Mouse (Mus musculus) spleen, postnatal 36 days (tissue): ENCODE results near the gene Lingo2.

Source experiments
- DNase-seq, 2 experiments: peaks; one replicate each; pipeline ENCODE4 v3.0.0; 2022; ENCODE audit warnings: low spot score in 2 of 2, mixed read lengths in 1 of 2

Gene Lingo2

GRCm38 (mm10) chr4:36951150-36951954 is at the start of gene Lingo2:
TSS of gene Lingo2 (minus strand) at chr4:36951747.
- DNase-seq = no peak

GRCm38 (mm10) chr4:36973358-36973757 is 21.8 kb upstream of the Lingo2 start:
- DNase-seq = no peak

DNA sequence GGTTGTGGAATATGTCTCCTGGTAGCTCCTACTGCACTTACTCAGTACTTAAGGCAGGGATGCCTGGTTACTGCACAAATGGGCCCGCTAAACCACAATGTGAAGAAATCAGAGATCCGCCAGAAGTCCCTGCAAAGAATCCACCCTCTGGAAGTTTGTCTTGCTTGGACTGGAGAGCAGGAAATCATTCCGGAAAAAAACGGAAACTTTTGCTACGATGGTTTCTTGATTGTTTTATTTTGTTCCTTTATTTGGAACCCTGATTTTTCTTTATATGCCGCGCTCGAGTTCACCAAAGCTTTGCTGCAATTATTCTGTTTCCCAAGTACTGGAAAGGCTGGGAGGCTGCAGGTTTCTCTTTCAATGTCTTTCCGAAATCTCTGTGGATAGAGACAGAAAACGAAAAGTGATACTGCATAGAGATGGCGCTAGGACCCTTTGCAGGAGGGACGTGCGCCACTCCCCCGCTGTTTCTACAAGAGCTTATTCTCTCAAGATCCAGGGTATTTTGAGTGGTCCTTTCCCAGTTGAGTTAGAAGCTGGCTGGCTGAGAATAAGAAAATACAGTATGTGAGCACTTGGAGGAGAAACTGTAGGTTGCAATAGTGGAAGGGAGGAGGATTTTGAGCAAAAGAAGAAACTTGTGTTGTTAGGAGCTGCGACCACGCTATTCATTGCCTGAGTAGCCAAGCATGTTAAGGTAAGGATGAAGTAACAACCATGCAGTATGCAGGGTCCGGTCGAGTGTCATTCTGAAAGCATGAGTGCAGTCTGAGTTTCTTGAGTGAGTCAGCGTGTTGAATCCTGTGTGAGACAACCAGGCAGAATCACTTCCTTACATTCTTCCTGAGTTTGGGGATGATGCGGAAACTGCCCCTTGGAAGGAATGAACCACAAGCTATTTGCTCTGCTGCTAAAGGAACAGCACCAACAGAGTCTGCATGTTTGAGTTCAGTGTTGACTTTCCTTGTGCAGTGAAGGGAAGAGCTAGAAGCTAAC is 1.2 kb upstream of the Lingo2 start:
- DNase-seq = no peak

DNA sequence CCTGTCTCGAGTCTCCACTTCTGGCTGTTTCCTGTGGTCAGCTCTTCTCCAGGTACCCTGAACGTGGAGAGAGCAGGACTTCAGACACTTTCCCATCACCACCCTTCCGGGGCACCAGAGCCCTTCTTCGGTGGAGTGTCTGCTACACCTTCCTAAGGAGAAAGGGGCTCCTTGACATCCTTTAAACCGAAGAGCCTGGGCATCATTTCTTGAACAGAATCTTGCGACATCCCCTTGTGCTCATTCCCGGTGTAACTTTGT is 338 bp upstream of the Lingo2 start:
- DNase-seq = no peak

DNA sequence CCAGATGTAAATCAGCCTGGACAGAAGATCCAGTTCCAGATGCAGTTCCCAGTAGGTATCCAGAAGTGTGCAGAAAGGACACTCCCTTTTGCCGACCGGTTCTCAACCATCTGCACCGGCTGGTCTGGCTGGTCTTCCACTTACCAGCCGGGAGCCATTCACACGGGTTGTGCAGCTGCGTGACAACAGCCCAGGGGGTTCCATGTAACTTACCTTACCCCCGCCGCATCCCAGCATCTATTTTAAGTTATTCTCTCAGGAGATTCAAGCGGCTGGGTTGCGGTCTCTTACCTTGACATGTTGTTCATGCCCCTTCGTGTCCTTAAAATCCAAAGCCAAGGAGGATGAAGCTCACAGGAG is 777 bp downstream of the Lingo2 start:
- DNase-seq = no peak

GRCm38 (mm10) chr4:36950021-36950751 is 1.4 kb downstream of the Lingo2 start:
- no peak for DNase-seq

GRCm38 (mm10) chr4:36890810-36891209 is 60.7 kb downstream of the Lingo2 start:
- no peak for DNase-seq

DNA sequence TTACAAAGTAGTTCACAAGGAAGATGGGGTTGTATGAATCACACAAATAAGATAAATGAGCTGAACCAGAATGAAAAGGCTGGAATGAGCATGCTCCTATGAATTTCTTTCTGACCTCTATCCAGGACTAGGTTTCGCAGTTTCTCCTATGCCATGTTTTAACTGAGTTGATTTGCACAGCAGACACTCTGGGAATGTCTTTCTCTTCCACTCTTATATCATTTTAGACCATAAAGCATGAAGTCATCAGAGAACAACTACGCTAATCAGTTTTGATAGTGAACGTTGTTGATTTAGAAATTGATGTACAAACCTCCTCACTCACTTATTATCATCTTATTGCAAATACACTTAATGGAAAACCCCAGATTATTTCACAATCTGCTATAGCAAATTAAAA is 61.2 kb downstream of the Lingo2 start:
- DNase-seq = no peak

DNA sequence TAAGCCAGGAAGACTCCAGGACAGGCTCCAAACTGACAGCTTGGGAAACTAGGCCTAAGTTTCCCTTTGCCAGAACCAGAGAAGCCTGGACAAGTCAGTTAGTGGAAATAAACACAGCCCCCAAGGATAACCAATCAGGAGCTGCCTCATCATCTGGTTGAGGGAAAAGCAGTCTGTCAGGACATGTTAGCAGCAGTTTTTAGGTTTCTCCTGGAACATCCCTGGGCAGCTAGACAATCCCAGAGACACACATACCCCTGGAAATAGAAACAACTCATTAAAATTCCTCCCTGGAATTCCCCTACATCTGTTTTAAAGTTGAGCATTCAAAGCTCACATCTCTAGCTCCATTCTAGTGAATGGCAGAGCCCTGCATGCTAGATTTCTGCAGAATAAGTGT is 76.8 kb downstream of the Lingo2 start:
- DNase-seq = no peak

- no peak for DNase-seq
Measured at GRCm38 (mm10) chr4:36824982-36825381, 126.6 kb downstream of the Lingo2 start.

DNA sequence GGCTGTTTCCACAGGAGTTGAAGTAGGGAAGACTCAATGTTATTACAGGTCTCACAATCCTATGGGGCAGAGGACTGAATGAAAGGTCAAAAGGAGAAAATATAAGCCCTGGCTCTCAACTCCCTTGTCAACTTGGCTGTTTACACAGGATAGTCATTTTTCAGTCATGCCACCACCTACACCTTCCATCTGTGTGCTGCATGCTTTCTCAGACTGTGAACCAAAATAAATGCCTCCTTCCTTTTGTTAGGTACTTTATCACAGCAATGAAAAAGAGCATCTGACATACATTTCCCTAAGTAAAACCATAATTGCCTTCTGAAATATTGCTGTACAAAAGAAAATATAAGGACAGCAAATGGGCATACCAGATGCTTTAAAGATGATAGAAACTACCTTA is 129.6 kb downstream of the Lingo2 start:
- DNase-seq = no peak

GRCm38 (mm10) chr4:36775088-36775487 is 176.5 kb downstream of the Lingo2 start:
- no peak for DNase-seq

GRCm38 (mm10) chr4:36730691-36731090 is 220.9 kb downstream of the Lingo2 start:
- no peak for DNase-seq

GRCm38 (mm10) chr4:36716411-36716810 is 235.1 kb downstream of the Lingo2 start:
- DNase-seq = no peak

GRCm38 (mm10) chr4:36698888-36699287 is 252.7 kb downstream of the Lingo2 start:
- no peak for DNase-seq

DNA sequence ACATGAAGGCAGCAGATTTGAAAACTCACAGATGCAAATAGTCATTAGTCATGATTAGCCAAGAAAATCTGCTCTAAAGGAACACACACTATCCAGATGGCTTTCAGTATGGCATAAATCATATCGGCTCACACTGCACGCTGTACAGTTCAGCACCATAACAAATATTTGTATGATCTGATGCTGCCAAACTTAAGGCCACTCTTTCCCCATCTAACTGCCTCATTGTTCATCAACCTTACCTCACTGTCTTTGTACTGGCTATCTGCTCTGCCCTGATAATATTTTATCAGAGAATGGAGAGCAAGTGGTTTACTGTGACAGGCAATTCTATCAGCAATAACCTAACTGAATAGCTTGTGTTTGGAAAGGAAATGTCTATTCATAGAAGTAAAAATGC is 254.7 kb downstream of the Lingo2 start:
- no peak for DNase-seq

- no peak for DNase-seq
Measured at GRCm38 (mm10) chr4:36659920-36660319, 291.6 kb downstream of the Lingo2 start.

- no peak for DNase-seq
Measured at GRCm38 (mm10) chr4:36647753-36648152, 303.8 kb downstream of the Lingo2 start.

DNA sequence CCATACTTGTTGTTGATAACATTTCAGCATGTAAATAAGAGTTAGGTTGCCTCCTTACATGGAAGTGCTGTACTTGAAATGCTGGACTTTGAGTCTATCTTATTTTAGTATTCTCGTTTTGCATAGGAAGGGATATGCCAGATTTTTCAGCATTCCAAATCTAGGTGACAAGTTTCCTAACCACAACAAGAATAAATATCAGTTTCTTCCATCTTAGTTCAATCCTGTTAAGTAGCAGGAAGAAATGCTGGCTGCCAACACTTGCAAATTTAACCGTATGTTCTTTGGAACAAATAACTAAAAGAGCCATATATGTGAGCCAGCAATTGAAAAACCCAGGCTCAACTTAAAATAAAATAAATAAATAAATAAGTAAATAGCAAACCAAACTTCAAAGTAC is 315.9 kb downstream of the Lingo2 start:
- DNase-seq = no peak

- no peak for DNase-seq
Measured at GRCm38 (mm10) chr4:36576801-36577200, 374.7 kb downstream of the Lingo2 start.

- no peak for DNase-seq
Measured at GRCm38 (mm10) chr4:36576256-36576655, 375.3 kb downstream of the Lingo2 start.

- DNase-seq = no peak
Measured at GRCm38 (mm10) chr4:36566544-36566943, 385.0 kb downstream of the Lingo2 start.
